22 mouse cellular contexts compared by ENCODE assay signal in genomic region chr13:98156656-98157055, GRCm38 (mm10). TPM values are rescaled to one million over a fixed set of nuclear protein-coding genes. Genes with fewer than 3 reads are reported as not detected.
DNase-seq lines count a peak whose midpoint lies in the region; ATAC-seq and TF ChIP-seq lines count a peak whose summit lies in the region.
"Had no signal": no experiment of that assay in that cellular context is flagged by ENCODE, and none has a peak within 500 bp of the region (broad histone marks: within the 10 kb centered on the region; RNA-seq: fewer than 3 reads in every experiment).

No protein-coding gene starts in this region.

- H3K27ac ChIP-seq in forebrain, postnatal 0 days (ENCODE audit: low read depth, low read length), result no peak overlapping the region
- no peak overlapping the region for H3K27ac ChIP-seq in forebrain, embryonic 12.5 days
- peak overlapping the region; percentile 88 for H3K27ac ChIP-seq in layer of hippocampus, adult 2 months
- H3K27ac ChIP-seq: embryonic facial prominence, embryonic 10.5 days; neural tube, embryonic 13.5 days had no signal

- peak; percentile 20; the same call in 1 of the 2 replicates for ATAC-seq in forebrain, postnatal 0 days
- ATAC-seq in forebrain, embryonic 12.5 days (ENCODE audit: low FRiP score), result no peak
- no peak for ATAC-seq in cerebellum, adult (ENCODE audit: insufficient number of reproducible peaks, low FRiP score, low TSS enrichment)
- ATAC-seq: forebrain, embryonic 16.5 days; inflammation-experienced regulatory T-cells, adult 6 months; lung, postnatal 0 days had no signal

- TF ChIP-seq CTCF in forebrain, postnatal 0 days (IDR thresholded peaks at IDR 0.05; ENCODE audit: low read depth), result no peak
- TF ChIP-seq CTCF in layer of hippocampus, adult 2 months (conservative IDR thresholded peaks at IDR 0.05), result no peak

- WGBS in forebrain, postnatal 0 days, result 12% methylated on average over 7 of the region's 7 CpGs
- 22% methylated on average over 7 of the region's 7 CpGs for WGBS in forebrain, embryonic 12.5 days

- H3K27me3 ChIP-seq in forebrain, postnatal 0 days (ENCODE audit: insufficient read depth, low read length), result no peaks in the 10 kb centered on the region
- no peaks in the 10 kb centered on the region for H3K27me3 ChIP-seq in forebrain, embryonic 12.5 days
- H3K27me3 ChIP-seq: neural tube, embryonic 13.5 days had no signal

- H3K36me3 ChIP-seq in forebrain, postnatal 0 days (ENCODE audit: insufficient read depth), result no peaks in the 10 kb centered on the region
- H3K36me3 ChIP-seq in forebrain, embryonic 12.5 days (replicated peaks), result no peaks in the 10 kb centered on the region
- H3K36me3 ChIP-seq: embryonic facial prominence, embryonic 10.5 days; G1E; neural tube, embryonic 13.5 days had no signal

- H3K4me1 ChIP-seq in forebrain, postnatal 0 days (ENCODE audit: insufficient read depth), result 0 out of 2 replicates have a peak, but pooled peaks cover 5% of the 10 kb centered on the region
- H3K4me1 ChIP-seq in forebrain, embryonic 12.5 days, result peaks cover 10% of the 10 kb centered on the region
- H3K4me1 ChIP-seq: embryonic facial prominence, embryonic 10.5 days had no signal

- no peak overlapping the region for H3K4me2 ChIP-seq in forebrain, postnatal 0 days (ENCODE audit: low read depth)
- no peak overlapping the region for H3K4me2 ChIP-seq in forebrain, embryonic 12.5 days
- H3K4me2 ChIP-seq: midbrain, embryonic 11.5 days; neural tube, embryonic 13.5 days had no signal

- H3K9ac ChIP-seq in forebrain, postnatal 0 days, result no peak overlapping the region
- H3K9ac ChIP-seq in forebrain, embryonic 12.5 days, result no peak overlapping the region
- H3K9ac ChIP-seq: neural tube, embryonic 13.5 days had no signal

- no peak for DNase-seq in forebrain, postnatal 0 days
- DNase-seq in layer of hippocampus, adult 2 months (ENCODE audit: low spot score in 2 of 2), result peak; percentile 29 to 56
- no peak for DNase-seq in layer of hippocampus, postnatal 25 days (ENCODE audit: extremely low spot score in 1 of 2, low spot score in 1 of 2)
- peak; percentile 28 for DNase-seq in right cerebral cortex, adult 2 months (ENCODE audit: low spot score in 2 of 2)
- DNase-seq in right cerebral cortex, postnatal 14 days, result no peak
- DNase-seq: adrenal gland, postnatal 14 days; cerebellum, adult 2 months; gastrocnemius, postnatal 14 days; kidney, adult 2 months; kidney, postnatal 14 days; left cerebral cortex, postnatal 4 days; liver; thymus, postnatal 36 days had no signal

- no peaks in the 10 kb centered on the region for H3K9me3 ChIP-seq in forebrain, postnatal 0 days (ENCODE audit: low read length)
- H3K9me3 ChIP-seq in forebrain, embryonic 12.5 days, result no peaks in the 10 kb centered on the region
- H3K9me3 ChIP-seq: embryonic facial prominence, embryonic 10.5 days; G1E; neural tube, embryonic 13.5 days had no signal

- no peak overlapping the region for H3K4me3 ChIP-seq in forebrain, postnatal 0 days (ENCODE audit: low read depth, low read length)
- no peak overlapping the region for H3K4me3 ChIP-seq in forebrain, embryonic 12.5 days (replicated peaks)
- no peak overlapping the region; the same call in 1 of the 2 replicates for H3K4me3 ChIP-seq in layer of hippocampus, adult 2 months
- H3K4me3 ChIP-seq: embryonic facial prominence, embryonic 10.5 days; neural tube, embryonic 13.5 days had no signal

RNA-seq across cellular contexts. Expression of gene Arhgef28, which starts 49.6 kb away (rescaled TPM):
- 27.0 and 38.7 TPM in 2 replicates for total RNA-seq in forebrain, postnatal 0 days (2014; rRNA removed)
- polyA plus RNA-seq in forebrain, postnatal 0 days (2015; fragmentation: Nextera tagmentation; extraction: Ambion mirVana), result 23.1 and 33.9 TPM in 2 replicates
- 5.0 and 5.8 TPM in 2 replicates for polyA plus RNA-seq in forebrain, embryonic 12.5 days (2016; fragmentation: Nextera tagmentation; extraction: Ambion mirVana)
- total RNA-seq in layer of hippocampus, adult 2 months (2021), result 100 to 1,000 TPM; 103 to 110 TPM
- total RNA-seq in layer of hippocampus, postnatal 25 days (2021), result 10 to 100 TPM; 90.3 to 90.9 TPM
- polyA plus RNA-seq: G1E had no signal

Comparison
In these comparisons a context has a peak if more than half of its experiments do, and no peak if none do; other contexts are left out.
1. DNase-seq: peak in layer of hippocampus, adult 2 months (2 of 2) and right cerebral cortex, adult 2 months (2 of 2); none in forebrain, postnatal 0 days (single experiment), layer of hippocampus, postnatal 25 days (0 of 2) and right cerebral cortex, postnatal 14 days (single experiment).